ENCODE assay signal across 12 mouse cellular contexts in genomic region chr19:27038298-27038697, GRCm38 (mm10).
DNase-seq lines count a peak whose midpoint lies in the region; ATAC-seq and TF ChIP-seq lines count a peak whose summit lies in the region.
"Had no signal": no experiment of that assay in that cellular context is flagged by ENCODE, and none has a peak within 500 bp of the region (broad histone marks: within the 10 kb centered on the region; RNA-seq: fewer than 3 reads in every experiment).

No protein-coding gene starts in this region.

- H3K4me3 ChIP-seq in kidney, embryonic 16.5 days (ENCODE audit: low read length), result no peak overlapping the region
- no peak overlapping the region for H3K4me3 ChIP-seq in heart, postnatal 0 days (ENCODE audit: low read depth, low read length)
- H3K4me3 ChIP-seq in neural tube, embryonic 11.5 days (ENCODE audit: low read depth, low read length), result no peak overlapping the region
- H3K4me3 ChIP-seq: embryonic facial prominence, embryonic 13.5 days had no signal

- no peak overlapping the region for H3K9ac ChIP-seq in kidney, embryonic 16.5 days (replicated peaks; ENCODE audit: low read length)
- no peak overlapping the region for H3K9ac ChIP-seq in heart, postnatal 0 days (replicated peaks; ENCODE audit: low read depth, low read length)
- H3K9ac ChIP-seq in neural tube, embryonic 11.5 days (ENCODE audit: low read length), result no peak overlapping the region; the same call in 1 of the 2 replicates
- H3K9ac ChIP-seq: embryonic facial prominence, embryonic 13.5 days had no signal

- peaks cover 12% of the 10 kb centered on the region for H3K4me1 ChIP-seq in kidney, embryonic 16.5 days (ENCODE audit: insufficient read depth, low read length)
- H3K4me1 ChIP-seq in heart, postnatal 0 days (ENCODE audit: control insufficient read depth, insufficient read depth), result peaks cover 9% of the 10 kb centered on the region; the same call in 1 of the 2 replicates
- H3K4me1 ChIP-seq in neural tube, embryonic 11.5 days (ENCODE audit: control insufficient read depth, insufficient read depth, low read length), result peaks cover 10% of the 10 kb centered on the region

- no peak for TF ChIP-seq CTCF in heart, postnatal 0 days (IDR thresholded peaks at IDR 0.05; ENCODE audit: low read depth)

- H3K4me2 ChIP-seq in kidney, embryonic 16.5 days (replicated peaks; ENCODE audit: low read depth, low read length), result no peak overlapping the region
- H3K4me2 ChIP-seq in heart, postnatal 0 days (ENCODE audit: low read depth, low read length), result peak overlapping the region; percentile 7; the same call in 1 of the 2 replicates
- no peak overlapping the region; the same call in 1 of the 2 replicates for H3K4me2 ChIP-seq in neural tube, embryonic 11.5 days (ENCODE audit: low read depth)
- H3K4me2 ChIP-seq: embryonic facial prominence, embryonic 13.5 days had no signal

- WGBS in kidney, embryonic 16.5 days, result 13% methylated on average over 3 of the region's 3 CpGs
- WGBS in heart, postnatal 0 days, result 17% methylated on average over 3 of the region's 3 CpGs
- WGBS in neural tube, embryonic 11.5 days, result 7% methylated on average over 3 of the region's 3 CpGs

- no peaks in the 10 kb centered on the region for H3K9me3 ChIP-seq in kidney, embryonic 16.5 days (ENCODE audit: low read length)
- H3K9me3 ChIP-seq in heart, postnatal 0 days (replicated peaks; ENCODE audit: control insufficient read depth, low read length), result no peaks in the 10 kb centered on the region
- H3K9me3 ChIP-seq in neural tube, embryonic 11.5 days (ENCODE audit: control insufficient read depth, low read length), result no peaks in the 10 kb centered on the region
- H3K9me3 ChIP-seq: embryonic facial prominence, embryonic 13.5 days; G1E had no signal

- no peak for DNase-seq in kidney, postnatal 36 days
- DNase-seq in heart, adult 8-10 months (ENCODE audit: low spot score), result peak; percentile 37
- peak; percentile 89 for DNase-seq in heart, postnatal 0 days (ENCODE audit: low spot score)
- peak; percentile 33 for DNase-seq in neural tube, embryonic 11.5 days (ENCODE audit: low spot score)
- DNase-seq in urinary bladder, adult 2 months (ENCODE audit: low spot score), result no peak
- no peak for DNase-seq in thymus, postnatal 25 days
- DNase-seq: gastrocnemius, postnatal 25 days; lung, postnatal 36 days; thymus, postnatal 36 days had no signal

- peak overlapping the region; percentile 67 for H3K27ac ChIP-seq in kidney, embryonic 16.5 days (ENCODE audit: low read length)
- peak overlapping the region; percentile 92 for H3K27ac ChIP-seq in heart, postnatal 0 days (ENCODE audit: low read depth)
- peak overlapping the region; percentile 62 for H3K27ac ChIP-seq in neural tube, embryonic 11.5 days (ENCODE audit: low read depth, low read length)
- H3K27ac ChIP-seq: embryonic facial prominence, embryonic 13.5 days had no signal

- peak; percentile 27; the same call in 1 of the 2 replicates for TF ChIP-seq EP300 in heart, postnatal 0 days (IDR thresholded peaks at IDR 0.05; ENCODE audit: low read depth)

- H3K27me3 ChIP-seq in kidney, embryonic 16.5 days (ENCODE audit: insufficient read depth, low read length), result no peaks in the 10 kb centered on the region
- no peaks in the 10 kb centered on the region for H3K27me3 ChIP-seq in heart, postnatal 0 days (ENCODE audit: control insufficient read depth, insufficient read depth, low read length)
- H3K27me3 ChIP-seq in neural tube, embryonic 11.5 days (ENCODE audit: control insufficient read depth, insufficient read depth, low read length), result no peaks in the 10 kb centered on the region
- H3K27me3 ChIP-seq: embryonic facial prominence, embryonic 13.5 days had no signal

- ATAC-seq in kidney, embryonic 16.5 days (ENCODE audit: low FRiP score, low TSS enrichment), result peak; percentile 54; the same call in 1 of the 2 replicates
- peak; percentile 93 for ATAC-seq in heart, postnatal 0 days (ENCODE audit: insufficient read depth, low read depth)
- ATAC-seq in neural tube, embryonic 11.5 days (ENCODE audit: insufficient read depth, low FRiP score, low TSS enrichment), result peak; percentile 88

- no peaks in the 10 kb centered on the region for H3K36me3 ChIP-seq in kidney, embryonic 16.5 days (ENCODE audit: insufficient read depth, low read length)
- H3K36me3 ChIP-seq in heart, postnatal 0 days (replicated peaks; ENCODE audit: control insufficient read depth, insufficient read depth, low read length), result no peaks in the 10 kb centered on the region
- H3K36me3 ChIP-seq in neural tube, embryonic 11.5 days (ENCODE audit: control insufficient read depth, insufficient read depth, low read length), result no peaks in the 10 kb centered on the region
- H3K36me3 ChIP-seq: embryonic facial prominence, embryonic 13.5 days; G1E had no signal

Comparison
In these comparisons a context has a peak if more than half of its experiments do, and no peak if none do; other contexts are left out.
1. DNase-seq: peak in heart, adult 8-10 months (single experiment), heart, postnatal 0 days (single experiment) and neural tube, embryonic 11.5 days (single experiment); none in kidney, postnatal 36 days (0 of 2), urinary bladder, adult 2 months (single experiment) and thymus, postnatal 25 days (single experiment).
2. Peak in every context shown above with its lines, with median percentiles within 50 percentile points of each other: ATAC-seq and H3K27ac ChIP-seq.